Mouse (Mus musculus): ENCODE results near the gene Adam22.

Gene Adam22

DNA sequence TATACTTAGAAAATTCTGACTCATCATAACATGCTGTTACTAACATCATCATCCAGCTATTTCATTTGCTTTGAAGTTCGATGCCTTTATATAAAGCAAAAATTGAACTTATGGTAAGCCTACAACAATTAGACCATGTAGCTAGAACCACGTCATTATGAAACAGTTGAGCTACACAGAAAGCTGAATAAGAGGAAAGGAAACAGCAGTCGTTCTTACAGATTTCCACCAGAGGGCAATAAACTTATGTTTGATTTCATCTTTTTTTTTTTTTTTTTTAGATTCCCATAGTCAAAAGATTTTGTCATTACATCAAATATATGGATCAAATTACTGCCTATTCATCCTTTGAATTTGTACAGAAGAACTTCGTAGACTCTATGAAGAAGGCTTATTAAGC, 203.2 kb downstream of the Adam22 start:
- no peak for DNase-seq (ENCODE audit: low spot score)

DNA sequence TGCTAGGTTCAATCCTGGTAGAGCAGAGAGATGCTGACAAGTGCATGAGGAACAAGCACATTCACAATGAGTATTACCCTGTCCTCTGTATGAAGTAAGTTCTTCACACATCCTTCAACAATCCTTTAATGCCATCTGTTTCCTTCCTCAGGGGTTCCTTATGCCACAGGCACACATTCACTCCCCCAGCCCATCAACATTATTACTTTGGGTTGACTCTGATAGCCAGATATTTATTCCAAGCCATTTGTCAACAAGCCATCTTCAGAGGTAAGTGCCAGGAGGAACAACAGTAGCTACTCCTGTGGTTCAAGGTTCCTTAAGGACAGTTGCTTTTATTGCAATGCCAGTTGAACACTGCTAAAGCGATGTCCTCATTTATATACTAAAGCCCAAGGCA, 216.3 kb downstream of the Adam22 start:
- no peak for DNase-seq (ENCODE audit: low spot score)

DNA sequence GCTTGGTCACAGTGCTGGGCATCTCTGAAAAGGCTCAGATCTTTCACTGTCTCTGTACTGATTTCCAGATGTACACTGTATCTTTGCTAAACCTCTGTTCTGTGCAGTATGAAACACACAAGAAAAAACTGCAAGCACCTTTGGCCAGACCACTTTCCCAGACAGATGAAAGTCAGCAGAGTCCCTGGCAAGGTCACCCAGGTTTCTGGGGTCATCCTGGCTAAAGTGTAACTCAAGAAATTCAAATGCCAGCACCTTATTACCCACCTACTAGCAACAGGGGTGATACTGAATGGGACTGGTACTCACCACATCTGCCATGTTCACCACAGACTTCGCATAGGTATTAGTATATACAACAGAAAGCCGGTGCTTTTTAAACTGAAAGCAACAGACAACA, 221.8 kb downstream of the Adam22 start:
- DNase-seq (ENCODE audit: low spot score), result no peak

DNA sequence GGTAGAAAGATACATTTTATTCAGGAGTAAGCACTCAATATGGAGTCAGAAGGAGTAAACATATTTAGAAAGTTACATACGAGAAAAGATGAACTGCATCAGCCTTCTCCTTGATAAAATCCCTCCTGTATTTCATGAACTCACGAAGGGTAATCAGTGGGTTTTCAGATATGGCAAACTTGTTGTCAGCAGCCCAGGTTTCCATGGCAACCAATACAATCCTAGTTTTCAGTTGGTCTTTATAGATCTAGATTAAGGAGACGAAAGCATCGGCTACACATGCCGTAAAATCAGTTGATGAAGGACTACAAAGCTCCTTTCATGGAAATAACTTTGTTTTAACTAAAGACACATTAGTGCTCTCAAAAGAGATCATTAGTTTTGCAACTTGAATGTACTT, 222.5 kb downstream of the Adam22 start:
- DNase-seq (ENCODE audit: low spot score), result no peak

GRCm38 (mm10) chr5:8132546-8132945, 235.4 kb downstream of the Adam22 start:
- no peak for DNase-seq (ENCODE audit: low spot score)

DNA sequence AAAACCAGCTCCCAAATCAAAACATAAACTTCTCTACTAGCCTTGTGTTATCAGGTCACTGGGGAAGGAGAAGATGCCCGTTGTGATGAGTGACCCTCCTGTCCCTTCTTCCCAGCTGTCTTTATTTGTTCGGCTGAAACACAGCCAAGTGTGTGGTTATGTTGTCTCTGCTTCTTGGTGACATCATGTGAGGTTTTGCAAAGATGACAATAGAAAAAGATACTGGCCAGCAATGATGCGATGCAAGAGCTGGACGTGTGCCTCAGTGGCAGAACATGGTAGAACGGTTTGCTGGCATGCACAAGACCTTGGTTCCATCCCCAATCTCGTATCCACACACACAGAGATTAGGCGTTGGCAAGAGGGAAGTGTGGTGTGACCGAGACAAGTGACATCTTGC, 236.0 kb downstream of the Adam22 start:
- no peak for DNase-seq (ENCODE audit: low spot score)

- no peak for DNase-seq (ENCODE audit: low spot score)
Observed at GRCm38 (mm10) chr5:8129750-8130149, 238.2 kb downstream of the Adam22 start.

DNA sequence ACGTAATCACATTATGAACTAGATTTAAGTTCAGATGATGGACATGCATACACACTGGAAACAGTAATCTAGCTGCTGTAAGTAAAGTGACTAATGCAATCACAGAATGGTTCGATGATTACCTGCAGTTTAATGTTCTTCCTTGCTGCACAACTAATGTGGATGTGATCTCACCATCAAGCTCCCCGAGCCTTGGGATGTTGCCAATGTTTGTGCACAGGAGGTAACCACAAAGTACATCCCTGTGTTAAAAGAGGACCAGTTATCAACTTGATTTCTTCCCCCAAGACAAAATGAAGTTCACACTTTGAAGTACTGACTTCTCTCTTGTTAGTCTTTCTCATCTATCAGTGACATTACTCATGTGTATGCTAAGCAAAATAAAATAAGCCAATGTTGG, 247.0 kb downstream of the Adam22 start:
- DNase-seq (ENCODE audit: low spot score), result no peak

DNA sequence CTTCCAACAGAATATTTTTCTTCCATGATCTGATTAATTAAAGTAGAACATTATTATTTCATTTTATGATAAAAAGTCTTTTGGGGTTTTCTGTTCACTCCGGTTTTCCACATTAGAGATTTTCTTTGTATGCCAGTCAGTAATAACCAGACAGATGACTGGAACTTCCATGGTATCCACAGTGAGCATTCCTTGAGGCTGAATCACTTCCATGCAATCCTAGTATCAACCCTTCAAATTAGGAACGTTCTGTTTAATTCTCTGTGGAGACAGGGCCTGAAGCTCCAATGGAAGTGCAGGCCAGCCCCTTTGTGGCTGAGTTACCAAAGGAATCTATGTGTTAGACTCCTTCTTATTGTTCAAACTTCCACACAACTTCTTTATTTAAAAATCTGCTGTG, 247.9 kb downstream of the Adam22 start:
- DNase-seq (ENCODE audit: low spot score), result no peak

DNA sequence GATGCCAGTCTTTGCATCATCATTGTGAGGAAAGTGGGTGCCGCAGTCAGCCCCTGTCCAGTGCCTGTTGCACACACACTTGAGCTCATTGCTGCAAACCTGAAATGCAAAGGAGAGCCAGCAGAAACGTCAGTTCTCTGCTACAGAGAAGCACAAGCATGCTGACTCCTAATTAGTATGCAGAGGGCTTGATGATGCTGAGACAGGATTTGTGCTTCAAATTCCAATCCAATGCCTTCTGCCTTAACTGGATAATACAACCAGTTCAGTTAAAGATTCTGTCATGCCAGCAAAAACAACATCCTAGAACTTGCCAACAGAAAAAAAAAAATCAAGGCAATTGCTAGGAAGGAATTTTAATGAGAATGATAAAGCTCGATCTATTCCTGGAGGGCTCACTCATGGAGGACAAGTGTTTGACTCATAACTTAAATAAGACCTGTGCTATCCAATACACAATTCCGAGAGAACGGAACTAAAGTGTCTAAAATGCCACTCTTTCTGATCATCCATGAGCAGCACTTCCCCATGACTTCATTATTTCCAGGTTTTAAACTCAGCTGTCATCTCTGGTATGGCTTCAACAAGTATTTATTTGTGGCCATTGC, 251.3 kb downstream of the Adam22 start:
- DNase-seq (ENCODE audit: low spot score), result no peak

- no peak for DNase-seq (ENCODE audit: low spot score)
Observed at GRCm38 (mm10) chr5:8112246-8112645, 255.7 kb downstream of the Adam22 start.

DNA sequence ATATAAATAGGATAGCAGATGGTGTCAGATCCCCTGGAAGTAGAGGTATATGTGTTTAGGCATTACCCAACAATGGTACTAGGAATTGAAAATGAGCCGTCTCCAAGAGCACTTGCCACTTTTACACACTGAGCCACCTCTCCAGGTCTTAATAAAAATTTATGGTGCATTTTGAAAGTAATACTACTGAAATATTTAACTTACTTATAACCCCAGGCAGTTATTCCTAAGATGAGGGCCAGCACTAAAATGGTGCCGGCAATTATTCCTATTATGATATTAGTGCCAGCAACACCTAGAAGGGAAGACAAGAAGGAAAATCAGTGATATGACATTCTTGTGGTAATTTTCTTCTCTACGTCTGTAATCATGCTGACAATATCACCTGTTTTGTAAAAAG, 256.3 kb downstream of the Adam22 start:
- DNase-seq (ENCODE audit: low spot score), result no peak

GRCm38 (mm10) chr5:8095689-8096088, 272.3 kb downstream of the Adam22 start:
- DNase-seq (ENCODE audit: low spot score), result no peak

GRCm38 (mm10) chr5:8094921-8095320, 273.0 kb downstream of the Adam22 start:
- DNase-seq (ENCODE audit: low spot score), result no peak

DNA sequence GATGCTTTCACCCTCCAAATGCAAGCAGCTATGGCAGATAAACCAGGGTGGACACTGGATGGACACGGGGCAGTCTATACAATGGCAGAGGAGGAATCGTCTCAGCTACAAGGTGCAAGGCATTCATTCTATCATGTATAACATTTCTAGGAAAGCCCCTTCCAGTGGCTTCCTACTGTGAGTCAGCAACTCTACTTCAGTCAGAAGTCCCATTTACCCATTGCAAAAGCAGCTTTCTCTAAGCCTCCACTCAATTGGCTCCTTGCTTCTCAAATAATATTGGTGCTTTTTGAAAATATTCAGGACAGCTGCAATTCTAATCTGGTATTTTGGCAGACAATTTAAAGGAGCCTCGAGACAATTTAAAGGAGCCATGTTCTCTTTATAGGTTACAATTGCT, 279.8 kb downstream of the Adam22 start:
- no peak for DNase-seq (ENCODE audit: low spot score)

GRCm38 (mm10) chr5:8085661-8086060, 282.3 kb downstream of the Adam22 start:
- no peak for DNase-seq (ENCODE audit: low spot score)

DNA sequence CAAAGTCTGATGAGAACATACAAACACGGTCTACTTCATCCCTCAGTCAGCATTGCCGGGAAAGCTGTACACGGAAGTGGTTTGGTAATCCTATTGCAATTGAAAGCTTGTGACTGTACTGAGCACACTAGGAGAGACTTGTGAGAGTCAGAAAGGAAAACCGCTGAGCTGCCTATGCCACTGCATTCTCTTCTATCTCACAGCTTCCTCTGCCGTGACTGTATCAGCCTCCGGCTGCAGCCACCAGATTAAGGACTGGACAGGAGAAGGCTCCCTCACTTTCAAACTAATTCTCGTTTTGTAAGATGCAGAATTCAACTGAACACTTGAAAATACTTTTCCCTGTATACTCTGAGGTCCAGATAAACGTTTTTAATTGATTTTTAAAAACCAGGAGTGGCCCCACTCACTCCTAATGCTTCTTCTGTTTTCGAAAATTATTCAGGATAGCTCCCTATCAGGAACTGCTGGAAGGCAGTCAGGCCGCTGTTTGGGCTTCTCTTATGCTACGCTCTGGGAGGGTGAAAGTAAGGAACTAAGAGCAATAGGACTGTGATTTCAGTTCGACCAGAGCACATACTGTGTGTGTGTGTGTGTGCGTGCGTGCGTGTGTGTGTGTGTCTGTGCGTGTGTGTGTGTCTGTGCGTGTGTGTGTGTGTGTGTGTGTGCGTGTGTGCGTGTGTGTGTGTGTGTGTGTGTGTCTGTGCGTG, 285.0 kb downstream of the Adam22 start:
- DNase-seq (ENCODE audit: low spot score), result no peak

GRCm38 (mm10) chr5:8077481-8077880, 290.5 kb downstream of the Adam22 start:
- DNase-seq (ENCODE audit: low spot score), result no peak

GRCm38 (mm10) chr5:8073901-8074561, 293.9 kb downstream of the Adam22 start:
- no peak for DNase-seq (ENCODE audit: low spot score)

DNA sequence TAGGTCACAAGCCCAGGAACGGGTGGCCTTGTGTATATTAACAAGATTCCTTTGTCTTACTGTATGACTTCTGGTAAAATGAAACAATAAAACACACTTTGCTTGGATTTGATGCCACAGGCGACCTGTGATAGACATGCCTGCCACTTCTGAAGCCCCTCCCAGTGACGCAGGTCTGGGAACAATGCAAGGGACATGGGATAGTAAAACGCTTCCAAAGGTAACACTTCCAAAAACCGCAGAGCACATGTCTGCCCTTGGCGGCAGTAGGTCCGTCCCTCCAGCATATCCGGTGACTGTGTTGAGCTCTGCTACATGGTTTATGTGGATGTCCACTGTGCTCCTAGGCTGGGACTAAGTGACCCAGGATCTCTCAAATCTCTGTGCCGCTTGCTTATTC, 294.6 kb downstream of the Adam22 start:
- no peak for DNase-seq (ENCODE audit: low spot score)

DNA sequence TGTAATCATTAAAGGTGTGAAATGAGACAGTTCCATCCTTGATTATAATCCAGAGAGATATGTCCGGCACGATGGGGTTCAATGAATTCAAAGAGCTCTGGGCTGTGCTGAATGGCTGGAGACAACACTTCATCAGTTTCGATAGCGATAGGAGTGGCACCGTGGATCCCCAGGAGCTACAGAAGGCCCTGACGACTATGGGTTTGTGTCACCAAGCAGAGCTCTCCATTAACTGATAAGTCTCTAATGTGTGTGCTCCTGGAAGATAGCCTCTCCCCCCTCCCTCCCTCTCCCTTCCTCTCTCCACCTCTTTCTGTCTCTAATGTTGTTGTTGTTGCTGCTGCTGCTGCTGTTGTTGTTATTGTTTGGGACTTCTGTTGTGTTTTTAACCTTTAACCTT, 304.8 kb downstream of the Adam22 start:
- no peak for DNase-seq (ENCODE audit: low spot score)

GRCm38 (mm10) chr5:8062469-8062868, 305.5 kb downstream of the Adam22 start:
- no peak for DNase-seq (ENCODE audit: low spot score)

DNA sequence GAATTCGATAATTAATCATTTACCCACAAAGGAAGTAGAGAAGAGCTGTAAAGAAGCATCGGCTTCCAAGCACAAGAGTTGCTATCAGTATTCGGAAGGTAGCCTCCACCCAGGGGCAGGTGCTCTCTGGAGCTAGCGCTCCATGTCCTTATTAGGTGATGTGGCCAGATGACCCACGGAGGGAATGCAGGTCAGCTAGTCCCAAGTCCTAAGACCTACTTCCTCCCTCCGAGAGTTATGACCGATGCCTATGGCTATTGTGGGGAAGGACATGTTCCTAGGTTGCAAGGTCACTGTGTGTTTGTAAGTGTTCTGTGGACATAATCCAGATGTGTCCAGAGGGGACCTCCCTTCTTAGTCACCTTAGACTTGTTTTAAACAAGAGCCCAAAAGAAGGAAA, 309.9 kb downstream of the Adam22 start:
- no peak for DNase-seq (ENCODE audit: low spot score)

GRCm38 (mm10) chr5:8057018-8057323, 311.0 kb downstream of the Adam22 start:
- no peak for DNase-seq (ENCODE audit: low spot score)

Measured in left cerebral cortex, adult 11 months (tissue).